Mouse (Mus musculus) ES-E14 (cell line): ENCODE data around the gene Hmgb2.

ENCODE experiments used
- CHD2 ChIP-seq: IDR thresholded peaks from 2 replicates; pipeline ENCODE4 v1.6.1; 2014; ENCODE audit warnings: mild to moderate bottlenecking, low read depth, low read length, inconsistent platforms
- HCFC1 ChIP-seq: IDR thresholded peaks from 2 replicates; pipeline ENCODE4 v1.6.1; 2012; ENCODE audit warnings: low read length, inconsistent platforms, borderline replicate concordance; ENCODE audit not compliant: insufficient read depth
- ZC3H11A ChIP-seq: IDR thresholded peaks from 2 replicates; pipeline ENCODE4 v1.6.1; 2012; ENCODE audit warnings: low read depth, mild to moderate bottlenecking, inconsistent platforms, low read length, borderline replicate concordance
- ZNF384 ChIP-seq: IDR thresholded peaks from 2 replicates; pipeline ENCODE4 v1.6.1; 2012; ENCODE audit warnings: low read depth, low read length, inconsistent platforms

DNA sequence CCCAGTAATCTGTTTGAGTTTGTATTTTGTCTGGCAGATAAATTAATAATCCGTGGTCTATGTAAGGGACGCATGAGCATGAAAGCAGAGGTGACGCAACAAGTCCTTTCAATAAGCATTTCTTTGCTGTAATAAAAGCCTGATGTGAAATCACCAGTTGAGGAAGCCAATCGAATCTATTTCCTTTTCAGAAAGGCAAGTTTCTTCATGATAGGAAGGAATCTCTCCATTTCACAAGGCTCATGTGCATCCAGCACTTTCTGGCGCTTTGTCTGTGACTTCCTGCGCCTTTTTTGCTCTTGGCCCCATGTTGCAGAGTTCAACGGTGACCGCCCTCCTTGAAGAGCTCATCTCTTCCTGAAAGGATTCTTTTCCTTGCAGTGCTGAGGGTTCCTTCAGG is 32.0 kb upstream of the Hmgb2 start:
- TF ChIP-seq ZC3H11A (no peak), ZNF384 (no peak), CHD2 (no peak), HCFC1 (no peak)
